Mouse (Mus musculus) fat pad, adult 2 months (tissue): ENCODE data around the gene Upk2.
"Not testable (repeated sequence)": the region's sequence is repeated elsewhere in the genome, so short reads cannot be mapped to it uniquely, and the experiment has no call there.

Experiments used
- DNase-seq: peaks from one replicate; pipeline ENCODE4 v3.0.0-alpha.2; 2011; ENCODE audit warnings: low read depth, low spot score; ENCODE audit errors: extremely low read depth

Upk2 gene

GRCm38 (mm10) chr9:44473184-44473583, 18.4 kb upstream of the Upk2 start:
- DNase-seq, result no peak

DNA sequence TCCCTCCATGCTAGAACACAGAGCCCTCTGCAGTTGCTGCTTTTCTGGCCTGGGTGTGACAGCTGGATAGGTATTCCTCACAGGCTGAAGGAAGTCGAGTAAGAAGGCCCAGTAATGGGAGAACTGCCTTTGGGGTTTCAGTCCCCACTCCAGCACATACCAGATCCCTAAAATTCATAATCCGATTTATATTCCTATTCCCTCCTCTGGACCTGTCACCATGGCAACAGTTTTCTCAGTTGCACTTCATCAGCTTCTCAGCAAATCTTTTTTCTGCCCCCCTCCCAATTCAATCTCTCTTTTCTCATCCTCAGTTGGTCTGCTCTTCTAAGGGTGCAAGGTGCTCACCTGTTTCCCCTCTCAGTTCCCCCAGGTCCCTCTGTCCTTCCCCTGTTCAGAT, 14.0 kb upstream of the Upk2 start:
- DNase-seq, result no peak

DNA sequence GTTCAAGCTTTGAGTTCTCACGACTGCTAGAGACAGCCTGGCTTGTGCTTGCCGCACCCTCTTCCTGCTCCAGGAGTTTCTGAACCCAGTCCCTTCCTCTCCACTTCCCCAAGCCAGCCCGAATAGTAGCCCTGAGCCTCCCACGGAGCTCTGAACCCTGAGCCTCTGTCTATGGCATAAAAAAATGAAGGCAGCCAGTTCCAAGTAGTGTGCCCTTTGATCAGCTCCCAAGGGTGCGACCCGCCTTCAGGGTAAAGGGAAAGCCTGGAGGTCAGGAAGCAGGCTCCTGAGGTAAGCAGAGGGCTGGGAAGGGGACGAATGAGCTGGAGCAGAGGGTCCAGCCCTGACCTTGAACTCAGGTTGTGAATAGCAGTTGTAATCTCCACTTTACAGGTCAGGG, 13.4 kb upstream of the Upk2 start:
- DNase-seq, result no peak

GRCm38 (mm10) chr9:44461950-44462349, 7.2 kb upstream of the Upk2 start:
- no peak for DNase-seq

DNA sequence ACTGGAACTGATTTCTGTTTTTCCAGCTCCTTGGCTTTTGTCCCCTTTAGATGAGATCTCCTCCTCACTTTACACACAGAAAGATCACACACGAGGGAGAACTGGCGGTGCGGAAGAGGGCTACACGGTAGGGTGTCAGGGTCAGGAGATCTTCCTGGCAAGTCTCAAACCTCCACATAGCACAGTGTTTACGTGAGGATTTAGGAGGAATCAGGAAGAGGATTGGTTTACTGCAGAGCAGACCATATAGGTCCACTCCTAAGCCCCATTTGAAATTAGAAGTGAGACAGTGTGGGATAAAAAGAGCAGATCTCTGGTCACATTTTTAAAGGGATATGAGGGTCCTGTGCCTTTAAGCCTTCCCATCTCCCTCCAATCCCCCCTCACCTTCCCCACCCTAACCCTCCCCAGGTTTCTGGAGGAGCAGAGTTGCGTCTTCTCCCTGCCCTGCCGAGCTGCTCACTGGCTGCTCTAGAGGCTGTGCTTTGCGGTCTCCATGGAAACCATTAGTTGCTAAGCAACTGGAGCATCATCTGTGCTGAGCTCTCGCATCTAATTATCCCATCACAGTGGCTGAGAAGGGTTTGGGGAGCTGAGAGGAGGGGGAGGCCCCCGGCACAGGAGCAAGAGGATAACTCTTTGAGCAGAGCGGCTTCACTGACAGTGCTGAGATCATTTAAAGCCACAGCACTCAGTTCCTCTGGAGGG, 2.4 kb upstream of the Upk2 start:
- no peak for DNase-seq

- DNase-seq, result no peak
Observed at GRCm38 (mm10) chr9:44454132-44454890, 465 bp downstream of the Upk2 start.

- DNase-seq, result no peak
Observed at GRCm38 (mm10) chr9:44450387-44450786, 4.4 kb downstream of the Upk2 start.

DNA sequence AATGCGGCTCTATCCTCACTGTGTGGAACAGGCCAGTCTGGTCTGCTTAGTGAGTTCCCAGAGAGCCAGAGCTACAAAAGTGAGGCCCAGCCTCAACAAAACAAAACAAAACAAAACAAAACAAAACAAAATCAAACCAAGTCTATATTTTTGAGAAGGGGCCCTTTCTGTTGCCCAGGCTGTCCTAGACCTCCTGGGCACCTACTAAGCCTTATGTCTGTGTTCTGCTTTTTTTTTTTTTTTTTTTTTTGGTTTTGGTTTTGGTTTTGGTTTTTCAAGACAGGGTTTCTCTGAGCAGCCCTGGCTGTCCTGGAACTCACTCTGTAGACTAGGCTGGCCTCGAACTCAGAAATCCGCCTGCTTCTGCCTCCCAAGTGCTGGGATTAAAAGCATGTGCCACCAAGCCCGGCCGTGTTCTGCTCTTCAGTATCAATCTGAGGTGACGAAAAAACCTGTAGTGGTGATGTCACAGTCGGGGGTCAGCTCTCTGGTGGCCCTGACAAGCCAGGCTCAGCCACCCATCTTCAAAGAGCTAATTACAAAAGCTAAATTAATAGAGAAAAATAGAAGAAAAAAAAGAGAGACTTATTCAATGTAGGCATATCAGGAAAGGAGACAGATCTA, 10.3 kb downstream of the Upk2 start:
- not testable (repeated sequence) for DNase-seq

- no peak for DNase-seq
Observed at GRCm38 (mm10) chr9:44440961-44441360, 13.8 kb downstream of the Upk2 start, which contains the start of gene Foxr1. Gene Foxr1, minus strand, starts transcription at chr9:44441136.

DNA sequence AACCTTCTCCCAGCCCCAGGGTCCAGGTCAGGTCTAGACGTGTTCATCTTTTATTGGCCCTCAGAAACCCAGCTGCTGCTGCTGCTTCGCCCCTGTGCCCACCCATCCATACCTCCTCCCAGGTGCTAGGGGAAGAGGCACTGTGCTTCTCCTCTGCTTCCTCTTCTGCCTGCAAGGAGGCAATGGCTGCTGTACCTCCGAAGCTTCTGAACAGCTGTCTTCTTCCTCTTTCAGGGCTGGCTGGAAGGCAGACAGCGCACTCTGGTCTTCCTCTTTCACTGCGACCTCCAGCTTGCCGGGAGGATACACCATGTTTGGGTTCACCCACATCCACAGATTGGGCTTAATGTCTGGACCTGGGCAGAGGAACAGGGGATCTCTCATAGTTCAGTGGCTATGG, 19.0 kb downstream of the Upk2 start:
- no peak for DNase-seq

DNA sequence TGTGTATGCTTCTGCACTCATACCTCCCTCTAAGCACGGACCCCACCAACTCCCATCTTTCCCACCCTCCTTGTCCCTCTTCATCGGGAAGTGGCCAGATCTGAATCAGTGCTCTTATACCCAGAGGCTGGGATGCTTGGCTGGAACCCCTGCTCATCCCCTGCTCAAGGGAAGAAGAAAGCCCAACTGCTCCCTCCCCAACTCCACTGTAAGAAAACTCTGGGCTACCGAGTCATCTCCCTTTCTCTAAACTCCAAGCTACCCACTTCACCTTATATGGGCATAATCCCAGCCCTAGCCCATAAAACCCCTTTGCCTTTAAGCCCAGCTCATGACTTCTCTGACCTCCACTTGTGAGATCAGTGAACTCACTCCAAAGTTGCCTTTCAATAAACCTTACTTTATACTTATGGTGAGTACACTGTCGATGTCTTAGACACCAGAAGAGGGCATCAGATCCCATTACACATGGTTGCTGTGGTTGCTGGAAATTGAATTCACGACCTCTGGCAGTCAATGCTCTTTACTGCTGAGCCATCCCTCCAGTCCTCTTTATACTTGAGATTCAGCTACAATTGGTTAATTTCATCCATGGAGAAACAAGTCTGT, 22.1 kb downstream of the Upk2 start:
- no peak for DNase-seq

DNA sequence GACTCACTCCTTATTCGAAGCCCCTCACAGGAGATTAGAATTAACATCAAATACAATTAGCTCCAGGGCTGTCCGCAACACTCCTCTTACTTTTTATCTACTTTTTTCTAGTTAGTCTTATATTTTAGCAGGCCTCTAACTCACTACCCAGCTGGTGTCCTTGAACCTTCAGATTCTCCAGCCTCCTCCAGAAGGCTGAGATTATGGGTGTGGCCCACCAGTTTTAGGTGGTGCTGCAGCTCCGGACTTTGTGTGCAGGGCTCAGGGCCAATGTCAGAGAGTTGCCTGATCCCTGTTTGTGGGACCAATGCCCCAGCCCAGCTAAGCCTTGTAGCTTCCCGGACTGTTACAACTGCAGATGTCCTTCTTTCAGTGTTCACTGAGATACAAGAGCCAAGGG, 31.2 kb downstream of the Upk2 start:
- no peak for DNase-seq

- no peak for DNase-seq
Observed at GRCm38 (mm10) chr9:44420280-44420898, 34.4 kb downstream of the Upk2 start.

GRCm38 (mm10) chr9:44419730-44420129, 35.0 kb downstream of the Upk2 start:
- not testable (repeated sequence) for DNase-seq

DNA sequence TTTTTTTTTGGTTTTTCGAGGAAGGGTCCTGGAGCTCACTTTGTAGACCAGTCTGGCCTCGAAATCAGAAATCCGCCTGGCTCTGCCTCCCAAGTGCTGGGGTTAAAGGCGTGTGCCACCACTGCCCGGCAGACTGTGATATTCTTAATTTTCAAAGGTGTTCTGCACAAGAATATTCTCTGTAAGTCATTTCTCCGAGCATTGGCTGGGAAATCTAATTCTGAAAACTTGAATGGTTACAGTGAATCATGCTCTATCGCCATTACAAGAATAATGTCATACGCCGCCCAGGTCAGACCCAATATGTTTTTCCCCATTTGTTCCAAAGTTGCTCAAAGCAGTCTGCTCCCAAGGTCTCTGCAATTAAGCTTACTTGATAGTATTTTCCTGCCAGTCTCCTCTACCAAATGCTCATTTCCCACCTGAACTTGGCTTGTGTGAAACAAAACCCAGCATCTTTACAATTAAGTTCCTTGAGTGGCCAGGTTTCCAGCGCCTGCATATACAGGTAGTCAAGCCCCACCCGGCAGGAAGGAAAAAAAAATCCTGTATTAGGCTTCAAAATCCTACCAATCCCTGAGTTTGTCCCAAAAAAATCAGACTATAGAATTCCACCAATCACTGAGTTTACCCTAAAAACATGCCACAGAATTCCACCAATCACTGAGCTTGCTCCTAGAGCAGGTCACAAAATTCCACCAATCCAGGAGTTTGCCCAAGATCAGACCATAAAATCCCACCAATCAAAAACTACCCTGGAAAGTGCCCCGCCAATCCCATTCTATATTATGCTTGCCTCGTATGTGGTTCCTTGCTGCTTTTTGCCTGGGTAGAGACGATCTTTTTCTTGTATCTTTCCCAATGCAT, 36.0 kb downstream of the Upk2 start, which contains the start of gene Ccdc84:
TSS of gene Ccdc84 (minus strand) at position 51 of the 867 bp plus-strand sequence.
- no peak for DNase-seq

DNA sequence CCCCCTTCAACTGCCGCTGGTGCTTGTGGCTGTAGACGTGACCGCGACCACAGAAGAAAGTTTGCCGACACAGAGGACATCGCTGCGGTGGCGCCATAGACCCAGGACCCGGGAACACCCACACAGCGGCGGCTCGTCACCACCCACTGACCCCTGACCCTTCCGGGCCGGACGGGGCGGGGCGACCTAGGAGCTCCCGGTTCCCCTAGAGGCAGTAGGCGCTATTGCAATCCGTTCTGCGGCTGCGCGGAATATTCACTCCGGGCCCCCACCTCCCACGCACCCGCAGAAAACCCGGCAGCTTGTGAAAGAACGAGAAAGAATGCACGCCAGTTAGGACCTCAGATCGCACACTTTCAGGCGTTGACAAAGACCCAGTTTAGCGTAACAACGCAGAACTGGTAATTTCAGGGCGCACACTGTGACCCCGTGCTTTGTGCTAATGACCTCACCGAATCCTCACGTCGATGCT, 36.8 kb downstream of the Upk2 start:
- DNase-seq, result no peak

GRCm38 (mm10) chr9:44417156-44417891, 37.5 kb downstream of the Upk2 start:
- no peak for DNase-seq

GRCm38 (mm10) chr9:44412781-44413180, 42.0 kb downstream of the Upk2 start:
- peak; percentile 31 for DNase-seq

GRCm38 (mm10) chr9:44412306-44412705, 42.5 kb downstream of the Upk2 start:
- DNase-seq, result no peak
